Mouse (Mus musculus) neural tube, embryonic 12.5 days (tissue): ENCODE measurements around the gene Anks1b. TPM values are rescaled to one million over a fixed set of nuclear protein-coding genes. Genes with fewer than 3 reads are reported as not detected.

Source experiments
- ATAC-seq: fragments of 200-750 bp; cut with Nextera tagmentation; 2 replicates; pipeline ENCODE4 v1.8.0; 2017; ENCODE audit warnings: low read depth, mild to moderate bottlenecking, moderate TSS enrichment, moderate library complexity; ENCODE audit not compliant: low FRiP score
- H3K27ac ChIP-seq: fragments of 300-500 bp; sonication (generic); 2 replicates; pipeline ENCODE4 v1.5.1; 2016
- H3K27me3 ChIP-seq: fragments of 300-500 bp; sonication (generic); replicated peaks from 2 replicates; pipeline ENCODE4 v1.6.1; 2016; ENCODE audit warnings: mild to moderate bottlenecking
- H3K36me3 ChIP-seq: fragments of 300-500 bp; sonication (generic); 2 replicates; pipeline ENCODE4 v1.6.1; 2016; ENCODE audit warnings: mild to moderate bottlenecking
- H3K4me1 ChIP-seq: fragments of 300-500 bp; sonication (generic); 2 replicates; pipeline ENCODE4 v1.6.1; 2016
- H3K4me2 ChIP-seq: fragments of 300-500 bp; sonication (generic); replicated peaks from 2 replicates; pipeline ENCODE4 v1.6.1; 2016; ENCODE audit warnings: mild to moderate bottlenecking
- H3K4me3 ChIP-seq: fragments of 300-500 bp; sonication (generic); 2 replicates; pipeline ENCODE4 v1.5.1; 2016
- H3K9ac ChIP-seq: fragments of 300-500 bp; sonication (generic); 2 replicates; pipeline ENCODE4 v1.6.1; 2016; ENCODE audit warnings: mild to moderate bottlenecking
- H3K9me3 ChIP-seq: fragments of 300-500 bp; sonication (generic); 2 replicates; pipeline ENCODE4 v1.6.1; 2016; ENCODE audit warnings: mild to moderate bottlenecking
- WGBS: fragments of 180-500 bp; shearing (Covaris S2); methylation state at CpG from one replicate; pipeline ENCODE4 v1.1.7; 2016; 5-methylcytosine and 5-hydroxymethylcytosine counted together
- polyA plus RNA-seq: library from polyadenylated mRNA; unstranded; fragments of >200 nt; fragmentation: Nextera tagmentation; extraction: Ambion mirVana; gene quantifications from 2 replicates; pipeline ENCODE4 v1.2.1, GENCODE M21; 2016

Gene Anks1b
- polyA plus RNA-seq, 1 experiment from 2014 or later = 25.1 TPM

- no peak overlapping the region for H3K9ac ChIP-seq
- no peaks in the 10 kb centered on the region for H3K9me3 ChIP-seq
- H3K27ac ChIP-seq = no peak overlapping the region
- ATAC-seq = no peak
- no peak overlapping the region for H3K4me3 ChIP-seq
- H3K27me3 ChIP-seq = no peaks in the 10 kb centered on the region
- no peaks in the 10 kb centered on the region for H3K4me1 ChIP-seq
- WGBS = 86% methylated on average over 3 of the region's 3 CpGs
- no peaks in the 10 kb centered on the region for H3K36me3 ChIP-seq
- H3K4me2 ChIP-seq = no peak overlapping the region
Measured at GRCm38 (mm10) chr10:90222793-90223495, 349.6 kb downstream of the Anks1b start.

GRCm38 (mm10) chr10:90235273-90235672 lies 362.0 kb downstream of the Anks1b start:
- Histone ChIP-seq H3K4me2 (no peak overlapping the region), H3K9ac (no peak overlapping the region)
- 77% methylated on average over 3 of the region's 3 CpGs for WGBS

GRCm38 (mm10) chr10:90237290-90237689 lies 364.0 kb downstream of the Anks1b start:
- no peak overlapping the region for H3K4me3 ChIP-seq
- no peak overlapping the region for H3K4me2 ChIP-seq
- H3K4me1 ChIP-seq = no peaks in the 10 kb centered on the region
- no peaks in the 10 kb centered on the region for H3K27me3 ChIP-seq
- no peak overlapping the region for H3K27ac ChIP-seq
- no peak for ATAC-seq
- H3K9ac ChIP-seq = no peak overlapping the region
- H3K36me3 ChIP-seq = no peaks in the 10 kb centered on the region
- WGBS = 90% methylated on average over 3 of the region's 3 CpGs
- H3K9me3 ChIP-seq = 0 out of 2 replicates have a peak, but pooled peaks cover 5% of the 10 kb centered on the region

More at GRCm38 (mm10) chr10:90235273-90235672, 362.0 kb downstream of the Anks1b start:
- no peaks in the 10 kb centered on the region for H3K36me3 ChIP-seq
- H3K4me3 ChIP-seq = no peak overlapping the region
- H3K27ac ChIP-seq = no peak overlapping the region
- H3K4me1 ChIP-seq = no peaks in the 10 kb centered on the region
- H3K9me3 ChIP-seq = 0 out of 2 replicates have a peak, but pooled peaks cover 5% of the 10 kb centered on the region
- ATAC-seq = no peak
- no peaks in the 10 kb centered on the region for H3K27me3 ChIP-seq

- ATAC-seq = peak; percentile 48; the same call in 1 of the 2 replicates
- Histone ChIP-seq H3K36me3 (no peaks in the 10 kb centered on the region), H3K27ac (no peak overlapping the region), H3K4me3 (no peak overlapping the region), H3K4me2 (no peak overlapping the region), H3K27me3 (no peaks in the 10 kb centered on the region), H3K4me1 (no peaks in the 10 kb centered on the region), H3K9me3 (no peaks in the 10 kb centered on the region), H3K9ac (no peak overlapping the region)
- 24% methylated on average over 3 of the region's 3 CpGs for WGBS
Measured at GRCm38 (mm10) chr10:90258944-90259714, 385.8 kb downstream of the Anks1b start.

GRCm38 (mm10) chr10:90271321-90271720 lies 398.0 kb downstream of the Anks1b start:
- Histone ChIP-seq H3K9me3 (no peaks in the 10 kb centered on the region), H3K9ac (no peak overlapping the region), H3K4me1 (no peaks in the 10 kb centered on the region), H3K27me3 (no peaks in the 10 kb centered on the region), H3K4me2 (no peak overlapping the region), H3K36me3 (no peaks in the 10 kb centered on the region), H3K27ac (no peak overlapping the region), H3K4me3 (no peak overlapping the region)
- 59% methylated on average over 1 of the region's 1 CpGs for WGBS
- no peak for ATAC-seq

GRCm38 (mm10) chr10:90273311-90273710 lies 400.0 kb downstream of the Anks1b start:
- Histone ChIP-seq H3K27me3 (no peaks in the 10 kb centered on the region), H3K4me3 (no peak overlapping the region), H3K36me3 (no peaks in the 10 kb centered on the region), H3K4me1 (no peaks in the 10 kb centered on the region), H3K4me2 (no peak overlapping the region), H3K27ac (no peak overlapping the region), H3K9me3 (no peaks in the 10 kb centered on the region), H3K9ac (no peak overlapping the region)
- ATAC-seq = no peak
- WGBS = 78% methylated on average over 2 of the region's 2 CpGs

GRCm38 (mm10) chr10:90286589-90286988 lies 413.3 kb downstream of the Anks1b start:
- Histone ChIP-seq H3K9me3 (no peaks in the 10 kb centered on the region), H3K27ac (no peak overlapping the region), H3K4me3 (no peak overlapping the region), H3K4me1 (no peaks in the 10 kb centered on the region), H3K4me2 (no peak overlapping the region), H3K27me3 (no peaks in the 10 kb centered on the region), H3K9ac (no peak overlapping the region), H3K36me3 (no peaks in the 10 kb centered on the region)
- 9% methylated on average over 1 of the region's 1 CpGs for WGBS
- ATAC-seq = no peak

GRCm38 (mm10) chr10:90303249-90303648 lies 429.9 kb downstream of the Anks1b start:
- ATAC-seq = no peak
- Histone ChIP-seq H3K4me1 (no peaks in the 10 kb centered on the region), H3K27ac (no peak overlapping the region), H3K9ac (no peak overlapping the region), H3K4me3 (no peak overlapping the region), H3K27me3 (no peaks in the 10 kb centered on the region), H3K9me3 (no peaks in the 10 kb centered on the region), H3K4me2 (no peak overlapping the region), H3K36me3 (no peaks in the 10 kb centered on the region)
- WGBS = 82% methylated on average over 1 of the region's 1 CpGs

- H3K9ac ChIP-seq = no peak overlapping the region
- ATAC-seq = no peak
- H3K27ac ChIP-seq = no peak overlapping the region
- no peaks in the 10 kb centered on the region for H3K9me3 ChIP-seq
- H3K4me2 ChIP-seq = no peak overlapping the region
- no peaks in the 10 kb centered on the region for H3K27me3 ChIP-seq
- no peaks in the 10 kb centered on the region for H3K4me1 ChIP-seq
- H3K36me3 ChIP-seq = no peaks in the 10 kb centered on the region
- no peak overlapping the region for H3K4me3 ChIP-seq
Measured at GRCm38 (mm10) chr10:90306156-90306555, 432.8 kb downstream of the Anks1b start.

- H3K27me3 ChIP-seq = no peaks in the 10 kb centered on the region
Measured at GRCm38 (mm10) chr10:90307931-90308555, 434.7 kb downstream of the Anks1b start.

GRCm38 (mm10) chr10:90329781-90330180 lies 456.5 kb downstream of the Anks1b start:
- ATAC-seq = no peak
- no peak overlapping the region for H3K9ac ChIP-seq
- no peaks in the 10 kb centered on the region for H3K4me1 ChIP-seq
- WGBS = 92% methylated on average over 4 of the region's 4 CpGs
- no peak overlapping the region for H3K4me2 ChIP-seq
- no peak overlapping the region for H3K4me3 ChIP-seq
- H3K27ac ChIP-seq = no peak overlapping the region
- H3K9me3 ChIP-seq = no peaks in the 10 kb centered on the region
- H3K36me3 ChIP-seq = no peaks in the 10 kb centered on the region
- H3K27me3 ChIP-seq = no peaks in the 10 kb centered on the region

More at GRCm38 (mm10) chr10:90307931-90308555, 434.7 kb downstream of the Anks1b start:
- 63% methylated on average over 5 of the region's 5 CpGs for WGBS
- H3K4me3 ChIP-seq = no peak overlapping the region
- no peaks in the 10 kb centered on the region for H3K36me3 ChIP-seq
- ATAC-seq = no peak
- no peak overlapping the region for H3K4me2 ChIP-seq
- no peaks in the 10 kb centered on the region for H3K9me3 ChIP-seq
- no peak overlapping the region for H3K9ac ChIP-seq
- no peaks in the 10 kb centered on the region for H3K4me1 ChIP-seq
- H3K27ac ChIP-seq = no peak overlapping the region

GRCm38 (mm10) chr10:90345394-90345793 lies 472.1 kb downstream of the Anks1b start:
- H3K4me1 ChIP-seq = no peaks in the 10 kb centered on the region
- no peak overlapping the region for H3K4me3 ChIP-seq
- H3K27ac ChIP-seq = no peak overlapping the region
- ATAC-seq = no peak
- no peaks in the 10 kb centered on the region for H3K27me3 ChIP-seq
- no peak overlapping the region for H3K4me2 ChIP-seq
- H3K9me3 ChIP-seq = no peaks in the 10 kb centered on the region
- H3K9ac ChIP-seq = no peak overlapping the region
- 64% methylated on average over 1 of the region's 1 CpGs for WGBS
- no peaks in the 10 kb centered on the region for H3K36me3 ChIP-seq
